In genomic region chr5:18358778-18359177, GRCm38 (mm10) we compare ENCODE assay signal across 9 mouse cellular contexts. TPM values are rescaled to one million over a fixed set of nuclear protein-coding genes. Genes with fewer than 3 reads are reported as not detected.
DNase-seq lines count a peak whose midpoint lies in the region; ATAC-seq lines count a peak whose summit lies in the region.
"Had no signal": no experiment of that assay in that cellular context is flagged by ENCODE, and none has a peak within 500 bp of the region (broad histone marks: within the 10 kb centered on the region; RNA-seq: fewer than 3 reads in every experiment).

No protein-coding gene starts in this region.

- H3K4me1 ChIP-seq in kidney, embryonic 15.5 days: peaks cover 14% of the 10 kb centered on the region
- peaks cover 8% of the 10 kb centered on the region; the same call in 1 of the 2 replicates for H3K4me1 ChIP-seq in embryonic facial prominence, embryonic 14.5 days (ENCODE audit: control insufficient read depth, insufficient read depth, low read length)
- H3K4me1 ChIP-seq in intestine, embryonic 16.5 days (ENCODE audit: control insufficient read depth, insufficient read depth, low read length): peaks cover 2% of the 10 kb centered on the region; the same call in 1 of the 2 replicates
- no peaks in the 10 kb centered on the region for H3K4me1 ChIP-seq in neural tube, embryonic 12.5 days

- no peak overlapping the region for H3K9ac ChIP-seq in kidney, embryonic 15.5 days
- H3K9ac ChIP-seq in embryonic facial prominence, embryonic 14.5 days (ENCODE audit: low read depth, low read length): peak overlapping the region; percentile 83; the same call in 1 of the 2 replicates
- H3K9ac ChIP-seq in intestine, embryonic 16.5 days (ENCODE audit: low read depth, low read length): no peak overlapping the region
- H3K9ac ChIP-seq in neural tube, embryonic 12.5 days: no peak overlapping the region

- peak overlapping the region; percentile 91 for H3K4me2 ChIP-seq in kidney, embryonic 15.5 days
- peak overlapping the region; percentile 93 for H3K4me2 ChIP-seq in embryonic facial prominence, embryonic 14.5 days (ENCODE audit: low read depth, low read length)
- H3K4me2 ChIP-seq in intestine, embryonic 16.5 days (ENCODE audit: low read depth, low read length): peak overlapping the region; percentile 97
- peak overlapping the region; percentile 91 for H3K4me2 ChIP-seq in neural tube, embryonic 12.5 days (replicated peaks)

- 0 out of 2 replicates have a peak, but pooled peaks cover 5% of the 10 kb centered on the region for H3K27me3 ChIP-seq in kidney, embryonic 15.5 days
- 0 out of 2 replicates have a peak, but pooled peaks cover 3% of the 10 kb centered on the region for H3K27me3 ChIP-seq in embryonic facial prominence, embryonic 14.5 days (replicated peaks; ENCODE audit: control insufficient read depth, insufficient read depth, low read length)
- H3K27me3 ChIP-seq in intestine, embryonic 16.5 days (replicated peaks; ENCODE audit: control insufficient read depth, insufficient read depth, low read length): no peaks in the 10 kb centered on the region
- no peaks in the 10 kb centered on the region for H3K27me3 ChIP-seq in neural tube, embryonic 12.5 days (replicated peaks)

- DNase-seq in kidney, postnatal 25 days: no peak
- DNase-seq in embryonic facial prominence, embryonic 14.5 days (ENCODE audit: low spot score): no peak
- no peak for DNase-seq in right cerebral cortex, postnatal 10 days (ENCODE audit: low spot score in 2 of 2)
- no peak for DNase-seq in adrenal gland, postnatal 25 days
- no peak for DNase-seq in natural killer cell, adult 2 months (ENCODE audit: low spot score in 2 of 2)

- no peak for ATAC-seq in kidney, embryonic 15.5 days (replicated peaks; ENCODE audit: low FRiP score)
- no peak for ATAC-seq in embryonic facial prominence, embryonic 14.5 days (ENCODE audit: low read depth)
- ATAC-seq in intestine, embryonic 16.5 days: no peak
- no peak for ATAC-seq in neural tube, embryonic 12.5 days (ENCODE audit: low FRiP score, low read depth)

- H3K36me3 ChIP-seq in kidney, embryonic 15.5 days: no peaks in the 10 kb centered on the region
- no peaks in the 10 kb centered on the region for H3K36me3 ChIP-seq in embryonic facial prominence, embryonic 14.5 days (ENCODE audit: control insufficient read depth, insufficient read depth, low read length)
- H3K36me3 ChIP-seq in intestine, embryonic 16.5 days (ENCODE audit: control insufficient read depth, insufficient read depth, low read length): no peaks in the 10 kb centered on the region
- H3K36me3 ChIP-seq in neural tube, embryonic 12.5 days: no peaks in the 10 kb centered on the region

- H3K27ac ChIP-seq in kidney, embryonic 15.5 days: no peak overlapping the region
- H3K27ac ChIP-seq in embryonic facial prominence, embryonic 14.5 days (replicated peaks; ENCODE audit: low read depth, low read length): no peak overlapping the region
- no peak overlapping the region for H3K27ac ChIP-seq in intestine, embryonic 16.5 days (ENCODE audit: low read length)
- no peak overlapping the region for H3K27ac ChIP-seq in neural tube, embryonic 12.5 days

- peak overlapping the region; percentile 85 for H3K4me3 ChIP-seq in kidney, embryonic 15.5 days (replicated peaks)
- peak overlapping the region; percentile 89 for H3K4me3 ChIP-seq in embryonic facial prominence, embryonic 14.5 days (ENCODE audit: low read depth, low read length)
- H3K4me3 ChIP-seq in intestine, embryonic 16.5 days (ENCODE audit: low read length): peak overlapping the region; percentile 86
- H3K4me3 ChIP-seq in neural tube, embryonic 12.5 days: peak overlapping the region; percentile 55

- H3K9me3 ChIP-seq in kidney, embryonic 15.5 days (replicated peaks): no peaks in the 10 kb centered on the region
- H3K9me3 ChIP-seq in embryonic facial prominence, embryonic 14.5 days (ENCODE audit: control insufficient read depth, low read length): 0 out of 2 replicates have a peak, but pooled peaks cover 5% of the 10 kb centered on the region
- no peaks in the 10 kb centered on the region for H3K9me3 ChIP-seq in intestine, embryonic 16.5 days (ENCODE audit: control insufficient read depth, low read length)
- H3K9me3 ChIP-seq in neural tube, embryonic 12.5 days: no peaks in the 10 kb centered on the region

- WGBS in kidney, embryonic 15.5 days: 38% methylated on average over 6 of the region's 6 CpGs
- WGBS in embryonic facial prominence, embryonic 14.5 days: 31% methylated on average over 6 of the region's 6 CpGs
- 33% methylated on average over 6 of the region's 6 CpGs for WGBS in intestine, embryonic 16.5 days
- WGBS in neural tube, embryonic 12.5 days: 30% methylated on average over 6 of the region's 6 CpGs

RNA-seq across cellular contexts. Expression of gene Gnai1, which starts 1.4 kb away (rescaled TPM):
- polyA plus RNA-seq in kidney, embryonic 15.5 days (2015; fragmentation: Nextera tagmentation; extraction: Ambion mirVana): 39.7 and 40.1 TPM in 2 replicates
- polyA plus RNA-seq in embryonic facial prominence, embryonic 14.5 days (2014; fragmentation: Nextera tagmentation; extraction: Ambion mirVana): 38.9 and 39.0 TPM in 2 replicates
- 15.6 and 17.4 TPM in 2 replicates for polyA plus RNA-seq in intestine, embryonic 16.5 days (2015; fragmentation: Nextera tagmentation; extraction: Ambion mirVana)
- 31.4 and 32.7 TPM in 2 replicates for polyA plus RNA-seq in neural tube, embryonic 12.5 days (2016; fragmentation: Nextera tagmentation; extraction: Ambion mirVana)
- 24.4 and 26.6 TPM in 2 replicates for total RNA-seq in adrenal gland, postnatal 25 days (2021)
- total RNA-seq: MEL had no signal
